Mouse (Mus musculus): ENCODE measurements around the gene Irak1bp1. TPM values are rescaled to one million over a fixed set of nuclear protein-coding genes. Genes with fewer than 3 reads are reported as not detected.

Gene Irak1bp1
- 1.1 TPM for polyA plus RNA-seq (2015; fragmentation: Illumina TruSeq; extraction: RNeasy Lipid Tissue Mini Kit (QIAGEN cat#74804); ENCODE audit: insufficient read depth, low read depth, low replicate concordance)

GRCm38 (mm10) chr9:82829007-82829689 is at the start of gene Irak1bp1:
Irak1bp1 (plus strand) TSS chr9:82829540.

Other genes with a start within 250 kb of the Irak1bp1 start
- gene Phip, start 146.0 kb downstream of the Irak1bp1 start, polyA plus RNA-seq (2015; fragmentation: Illumina TruSeq; extraction: RNeasy Lipid Tissue Mini Kit (QIAGEN cat#74804); ENCODE audit: insufficient read depth, low read depth, low replicate concordance): 4.7 TPM

All from pancreas, adult 10 weeks (tissue).